Mouse (Mus musculus) embryonic fibroblast, embryonic 13.5 days (primary cell): ENCODE data around the gene Edn1. TPM values are rescaled to one million over a fixed set of nuclear protein-coding genes. Genes with fewer than 3 reads are reported as not detected.
A peak's percentile ranks its signal among the peaks of the same experiment; 100 is the strongest.

Experiments
- H3K27ac ChIP-seq: 2 replicates; pipeline ENCODE4 v1.5.1; 2012; ENCODE audit warnings: low read length, control low read depth, inconsistent platforms; ENCODE audit not compliant: insufficient read depth
- H3K4me1 ChIP-seq: 2 replicates; pipeline ENCODE4 v1.6.1; 2011; ENCODE audit warnings: low read length; ENCODE audit not compliant: control insufficient read depth, insufficient read depth
- H3K4me3 ChIP-seq: 2 replicates; pipeline ENCODE4 v1.5.1; 2011; ENCODE audit warnings: mild to moderate bottlenecking, control low read depth, low read length; ENCODE audit not compliant: insufficient read depth
- CTCF ChIP-seq: IDR thresholded peaks from 2 replicates; pipeline ENCODE4 v1.5.1; 2011; ENCODE audit warnings: mild to moderate bottlenecking, control low read depth, low read length, moderate library complexity, borderline replicate concordance; ENCODE audit not compliant: insufficient read depth
- POLR2A ChIP-seq: IDR thresholded peaks from 2 replicates; pipeline ENCODE4 v1.6.1; 2011; ENCODE audit warnings: low read depth, mild to moderate bottlenecking, control low read depth, low read length, moderate library complexity
- polyA plus RNA-seq: library from polyadenylated mRNA; stranded (reverse); fragments of >200 nt; gene quantifications from 2 replicates; pipeline ENCODE4 v1.2.4, GENCODE M21; 2011; ENCODE audit warnings: low read depth; ENCODE audit not compliant: missing spikeins, insufficient read length

Edn1 gene
- polyA plus RNA-seq, 1 experiment: 3.3 TPM

GRCm38 (mm10) chr13:42292593-42292992, 8.7 kb upstream of the Edn1 start:
- TF ChIP-seq CTCF (no peak), POLR2A (no peak)
- Histone ChIP-seq H3K27ac (no peak overlapping the region), H3K4me3 (no peak overlapping the region), H3K4me1 (no peaks in the 10 kb centered on the region)

- TF ChIP-seq POLR2A: no peak
- no peak for TF ChIP-seq CTCF
- H3K4me3 ChIP-seq: no peak overlapping the region
- no peaks in the 10 kb centered on the region for H3K4me1 ChIP-seq
- no peak overlapping the region for H3K27ac ChIP-seq
These were observed 3.0 kb upstream of the Edn1 start for GRCm38 (mm10) chr13:42298302-42298701.

- TF ChIP-seq POLR2A (no peak), CTCF (no peak)
- no peak overlapping the region for H3K27ac ChIP-seq
- H3K4me3 ChIP-seq: no peak overlapping the region
- no peaks in the 10 kb centered on the region for H3K4me1 ChIP-seq
These were observed 2.5 kb upstream of the Edn1 start for GRCm38 (mm10) chr13:42298766-42299165.

- Histone ChIP-seq H3K4me1 (no peaks in the 10 kb centered on the region), H3K4me3 (peak overlapping the region; percentile 72; the same call in 1 of the 2 replicates), H3K27ac (peak overlapping the region; percentile 38; the same call in 1 of the 2 replicates)
- TF ChIP-seq CTCF (0 out of 2 replicates have a peak, but pooled peaks have one; percentile 15), POLR2A (peak; percentile 15; the same call in 1 of the 2 replicates)
These were observed 709 bp upstream of the Edn1 start for GRCm38 (mm10) chr13:42300567-42300966.

GRCm38 (mm10) chr13:42301961-42302861, 935 bp downstream of the Edn1 start:
- Histone ChIP-seq H3K27ac (peak overlapping the region; percentile 35; the same call in 1 of the 2 replicates), H3K4me1 (no peaks in the 10 kb centered on the region; the same call in 1 of the 2 replicates), H3K4me3 (peak overlapping the region; percentile 72)
- no peak for TF ChIP-seq POLR2A
- peak; percentile 34; the same call in 1 of the 2 replicates for TF ChIP-seq CTCF

GRCm38 (mm10) chr13:42303180-42303929, 2.1 kb downstream of the Edn1 start:
- H3K4me3 ChIP-seq: peak overlapping the region; percentile 72
- H3K27ac ChIP-seq: no peak overlapping the region
- no peaks in the 10 kb centered on the region; the same call in 1 of the 2 replicates for H3K4me1 ChIP-seq
- TF ChIP-seq CTCF (no peak), POLR2A (no peak)

- H3K4me1 ChIP-seq: no peaks in the 10 kb centered on the region; the same call in 1 of the 2 replicates
- H3K4me3 ChIP-seq: no peak overlapping the region
- H3K27ac ChIP-seq: no peak overlapping the region
- TF ChIP-seq POLR2A: no peak
- no peak for TF ChIP-seq CTCF
These were observed 2.9 kb downstream of the Edn1 start for GRCm38 (mm10) chr13:42304139-42304538.

- H3K4me1 ChIP-seq: peaks cover 2% of the 10 kb centered on the region; the same call in 1 of the 2 replicates
- TF ChIP-seq CTCF: no peak
- TF ChIP-seq POLR2A: no peak
- peak overlapping the region; percentile 53 for H3K27ac ChIP-seq
- no peak overlapping the region for H3K4me3 ChIP-seq
These were observed 5.9 kb downstream of the Edn1 start for GRCm38 (mm10) chr13:42306870-42307800.
